Mouse (Mus musculus) kidney, adult 2 months (tissue): ENCODE results near the gene Rims1.

Source experiments
- CTCF ChIP-seq: fragments of 200-500 bp; conservative IDR thresholded peaks from 2 replicates; pipeline ENCODE4 v1.5.1; 2011; ENCODE audit warnings: low read depth, mild to moderate bottlenecking, control low read depth, low read length, moderate library complexity, mixed read lengths; ENCODE audit not compliant: insufficient read depth, insufficient read length
- POLR2A ChIP-seq: fragments of 200-500 bp; IDR thresholded peaks from one replicate; pipeline ENCODE4 v1.6.1; 2011; ENCODE audit warnings: low read depth, low read length, control low read depth

- TF ChIP-seq CTCF, result no peak
- no peak for TF ChIP-seq POLR2A
These were observed 217.9 kb downstream of the Rims1 start for GRCm38 (mm10) chr1:22587859-22588383.
